Mouse (Mus musculus): ENCODE measurements at regions not wholly inside any gene's neighbourhood (a gene's known extent, or its start where the extent isn't known, plus 50 kb on each side); places are given as distances from the start of the nearest gene placed in this dataset.
"Not testable (repeated sequence)": the region's sequence is repeated elsewhere in the genome, so short reads cannot be mapped to it uniquely, and the experiment has no call there.

- ATAC-seq (ENCODE audit: insufficient number of reproducible peaks, low FRiP score, low TSS enrichment) = no peak
Observed at GRCm38 (mm10) chr15:8832970-8833369, 122.4 kb upstream of the Slc1a3 start.

- ATAC-seq (ENCODE audit: insufficient number of reproducible peaks, low FRiP score, low TSS enrichment) = peak; percentile 82
Observed at GRCm38 (mm10) chr15:8831720-8832620, 121.4 kb upstream of the Slc1a3 start.

- no peak for ATAC-seq (ENCODE audit: insufficient number of reproducible peaks, low FRiP score, low TSS enrichment)
Observed at GRCm38 (mm10) chr15:8824861-8825260, 114.3 kb upstream of the Slc1a3 start.

GRCm38 (mm10) chr15:8822795-8823194, 112.2 kb upstream of the Slc1a3 start:
- ATAC-seq (ENCODE audit: insufficient number of reproducible peaks, low FRiP score, low TSS enrichment) = not testable (repeated sequence)

GRCm38 (mm10) chr15:8817542-8817941, 107.0 kb upstream of the Slc1a3 start:
- no peak for ATAC-seq (ENCODE audit: insufficient number of reproducible peaks, low FRiP score, low TSS enrichment)

GRCm38 (mm10) chr15:8816501-8817368, 106.2 kb upstream of the Slc1a3 start:
- ATAC-seq (ENCODE audit: insufficient number of reproducible peaks, low FRiP score, low TSS enrichment) = no peak

GRCm38 (mm10) chr15:8815958-8816357, 105.4 kb upstream of the Slc1a3 start:
- ATAC-seq (ENCODE audit: insufficient number of reproducible peaks, low FRiP score, low TSS enrichment) = no peak

GRCm38 (mm10) chr15:8815277-8815676, 104.7 kb upstream of the Slc1a3 start:
- ATAC-seq (ENCODE audit: insufficient number of reproducible peaks, low FRiP score, low TSS enrichment) = no peak

GRCm38 (mm10) chr15:8806354-8806753, 95.8 kb upstream of the Slc1a3 start:
- no peak for ATAC-seq (ENCODE audit: insufficient number of reproducible peaks, low FRiP score, low TSS enrichment)

GRCm38 (mm10) chr15:8805565-8805964, 95.0 kb upstream of the Slc1a3 start:
- not testable (repeated sequence) for ATAC-seq (ENCODE audit: insufficient number of reproducible peaks, low FRiP score, low TSS enrichment)

- no peak for ATAC-seq (ENCODE audit: insufficient number of reproducible peaks, low FRiP score, low TSS enrichment)
Observed at GRCm38 (mm10) chr15:8802058-8802457, 91.5 kb upstream of the Slc1a3 start.

GRCm38 (mm10) chr15:8797015-8797414, 86.5 kb upstream of the Slc1a3 start:
- no peak for ATAC-seq (ENCODE audit: insufficient number of reproducible peaks, low FRiP score, low TSS enrichment)

GRCm38 (mm10) chr15:8792106-8792505, 81.5 kb upstream of the Slc1a3 start:
- peak; percentile 89 for ATAC-seq (ENCODE audit: insufficient number of reproducible peaks, low FRiP score, low TSS enrichment)

- no peak for ATAC-seq (ENCODE audit: insufficient number of reproducible peaks, low FRiP score, low TSS enrichment)
Observed at GRCm38 (mm10) chr15:8789924-8790323, 79.4 kb upstream of the Slc1a3 start.

- ATAC-seq (ENCODE audit: insufficient number of reproducible peaks, low FRiP score, low TSS enrichment) = no peak
Observed at GRCm38 (mm10) chr15:8789000-8789399, 78.4 kb upstream of the Slc1a3 start.

GRCm38 (mm10) chr15:8785537-8785936, 75.0 kb upstream of the Slc1a3 start:
- no peak for ATAC-seq (ENCODE audit: insufficient number of reproducible peaks, low FRiP score, low TSS enrichment)

GRCm38 (mm10) chr15:8783567-8783966, 73.0 kb upstream of the Slc1a3 start:
- peak; percentile 56; the same call in 1 of the 2 replicates for ATAC-seq (ENCODE audit: insufficient number of reproducible peaks, low FRiP score, low TSS enrichment)

- no peak for ATAC-seq (ENCODE audit: insufficient number of reproducible peaks, low FRiP score, low TSS enrichment)
Observed at GRCm38 (mm10) chr15:8783036-8783435, 72.5 kb upstream of the Slc1a3 start.

- ATAC-seq (ENCODE audit: insufficient number of reproducible peaks, low FRiP score, low TSS enrichment) = no peak
Observed at GRCm38 (mm10) chr15:8782131-8782507, 71.6 kb upstream of the Slc1a3 start.

GRCm38 (mm10) chr15:8781159-8782130, 70.9 kb upstream of the Slc1a3 start:
- no peak; the same call in 1 of the 2 replicates for ATAC-seq (ENCODE audit: insufficient number of reproducible peaks, low FRiP score, low TSS enrichment)

Data from cerebellum, adult (tissue).